Mouse (Mus musculus) bone marrow, adult 2 months (tissue): ENCODE data around the gene Abhd8. TPM values are rescaled to one million over a fixed set of nuclear protein-coding genes. Genes with fewer than 3 reads are reported as not detected.

Source experiments
- H3K27ac ChIP-seq: fragments of 200-500 bp; 2 replicates; pipeline ENCODE4 v1.5.1; 2012; ENCODE audit warnings: low read depth, mild to moderate bottlenecking, control low read depth, inconsistent platforms, low read length; ENCODE audit not compliant: control insufficient read depth, poor library complexity, insufficient read depth
- H3K4me1 ChIP-seq: fragments of 200-500 bp; 2 replicates; pipeline ENCODE4 v1.6.1; 2011; ENCODE audit warnings: low read length; ENCODE audit not compliant: control insufficient read depth, insufficient read depth
- H3K4me3 ChIP-seq: fragments of 200-500 bp; replicated peaks from 2 replicates; pipeline ENCODE3; 2011; ENCODE audit warnings: mild to moderate bottlenecking, low read depth, low read length, control low read depth; ENCODE audit not compliant: control insufficient read depth
- CTCF ChIP-seq: fragments of 200-500 bp; IDR thresholded peaks from 2 replicates; pipeline ENCODE4 v1.5.1; 2011; ENCODE audit warnings: low read length, control low read depth; ENCODE audit not compliant: control insufficient read depth, insufficient read depth
- POLR2A ChIP-seq: fragments of 200-500 bp; IDR thresholded peaks from 2 replicates; pipeline ENCODE4 v1.6.1; 2011; ENCODE audit warnings: low read depth, mild to moderate bottlenecking, control low read depth, low read length, borderline replicate concordance; ENCODE audit not compliant: control insufficient read depth
- WGBS: fragments of 180-500 bp; shearing (Covaris S2); methylation state at CpG from one replicate; pipeline ENCODE4 v1.1.7; 2018; 5-methylcytosine and 5-hydroxymethylcytosine counted together
- polyA plus RNA-seq: library from polyadenylated mRNA; stranded (reverse); fragments of >200 nt; gene quantifications from 2 replicates; pipeline ENCODE4 v1.2.4, GENCODE M21; 2011; ENCODE audit warnings: low replicate concordance; ENCODE audit not compliant: missing spikeins, insufficient read depth, insufficient read length

The Abhd8 gene
- polyA plus RNA-seq, 1 experiment: 9.1 TPM

DNA sequence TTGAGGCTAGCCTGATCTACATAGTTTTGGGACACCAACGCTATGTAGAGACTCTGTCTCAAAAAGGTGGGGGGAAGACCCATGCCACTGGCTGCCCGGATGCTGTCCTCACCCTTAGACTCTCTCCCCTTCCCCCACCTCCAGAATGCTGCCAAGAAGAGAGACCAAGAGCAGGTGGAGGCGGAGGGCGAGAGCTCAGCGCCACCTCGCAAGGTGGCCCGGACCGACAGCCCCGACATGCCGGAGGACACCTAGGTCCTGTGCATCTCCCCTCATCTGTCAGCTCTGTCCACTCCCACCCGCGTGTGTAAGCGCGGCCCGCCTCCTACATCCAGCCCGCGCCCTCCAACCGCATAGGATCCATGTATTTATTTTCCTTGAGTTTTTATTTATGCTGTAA is 10.9 kb upstream of the Abhd8 start:
- H3K4me1 ChIP-seq: no peaks in the 10 kb centered on the region; the same call in 1 of the 2 replicates
- H3K4me3 ChIP-seq: no peak overlapping the region
- 93% methylated on average over 18 of the region's 18 CpGs for WGBS
- TF ChIP-seq POLR2A (no peak), CTCF (no peak)
- H3K27ac ChIP-seq: no peak overlapping the region

DNA sequence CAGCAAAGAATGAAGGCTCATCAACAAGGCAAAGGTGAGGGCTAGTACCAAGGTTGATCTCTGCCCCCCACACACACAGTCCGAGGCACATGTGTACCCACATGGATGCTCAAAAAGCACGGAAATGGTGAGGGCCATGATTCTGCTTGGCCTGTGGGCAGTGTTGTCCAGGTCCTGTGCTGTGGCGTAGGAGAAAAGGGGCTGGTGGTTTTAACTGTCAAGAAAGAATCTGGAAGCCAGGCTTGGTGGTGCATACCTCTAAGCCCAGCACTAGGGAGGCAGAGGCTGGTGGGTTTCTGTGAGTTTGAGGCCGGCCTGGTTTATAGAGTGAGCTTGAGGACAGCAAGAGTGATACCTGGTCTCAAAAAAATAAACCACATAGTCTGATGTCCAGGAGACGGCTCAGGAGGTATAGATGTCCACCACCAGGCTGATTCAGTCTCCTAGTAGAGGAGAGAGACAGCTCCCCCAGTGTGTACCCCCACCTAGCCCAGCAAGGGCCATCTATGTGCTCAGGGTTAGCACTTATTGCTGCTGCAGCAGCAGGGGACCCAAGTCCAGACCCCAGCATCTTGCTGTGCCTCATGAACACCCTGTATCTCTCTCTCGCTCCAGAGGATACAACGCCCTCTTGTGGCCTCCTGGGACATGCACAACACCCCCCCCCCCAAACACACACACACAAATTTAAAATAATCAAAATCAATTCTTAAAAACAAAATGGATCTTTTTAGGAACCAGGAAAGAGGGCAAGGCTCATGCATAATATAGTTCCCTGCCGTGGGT is 9.3 kb upstream of the Abhd8 start:
- no peak for TF ChIP-seq POLR2A
- TF ChIP-seq CTCF: no peak
- Histone ChIP-seq H3K4me3 (no peak overlapping the region), H3K4me1 (no peaks in the 10 kb centered on the region; the same call in 1 of the 2 replicates), H3K27ac (no peak overlapping the region)
- whole genome bisulfite sequencing: 85% methylated on average over 8 of the region's 8 CpGs

DNA sequence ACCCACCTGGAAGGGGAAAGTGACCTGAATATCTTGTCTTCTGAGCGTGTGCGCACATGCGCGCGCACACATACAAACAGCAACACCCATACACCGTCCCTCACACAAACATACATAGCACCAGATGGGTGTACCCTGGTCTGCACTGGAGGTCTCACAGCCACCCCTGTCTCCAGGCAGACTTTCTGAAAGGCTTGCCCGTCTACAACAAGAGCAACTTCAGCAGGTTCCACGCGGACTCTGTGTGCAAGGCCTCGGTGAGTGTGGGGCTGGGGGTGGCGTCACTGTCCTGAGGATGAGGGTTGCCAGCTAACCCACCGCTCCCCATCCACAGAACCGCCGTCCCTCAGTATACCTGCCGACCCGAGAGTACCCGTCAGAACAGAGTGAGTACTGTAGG is 8.4 kb upstream of the Abhd8 start:
- 93% methylated on average over 17 of the region's 17 CpGs for WGBS
- no peak for TF ChIP-seq CTCF
- no peak for TF ChIP-seq POLR2A
- Histone ChIP-seq H3K4me3 (no peak overlapping the region), H3K4me1 (no peaks in the 10 kb centered on the region; the same call in 1 of the 2 replicates), H3K27ac (no peak overlapping the region)

DNA sequence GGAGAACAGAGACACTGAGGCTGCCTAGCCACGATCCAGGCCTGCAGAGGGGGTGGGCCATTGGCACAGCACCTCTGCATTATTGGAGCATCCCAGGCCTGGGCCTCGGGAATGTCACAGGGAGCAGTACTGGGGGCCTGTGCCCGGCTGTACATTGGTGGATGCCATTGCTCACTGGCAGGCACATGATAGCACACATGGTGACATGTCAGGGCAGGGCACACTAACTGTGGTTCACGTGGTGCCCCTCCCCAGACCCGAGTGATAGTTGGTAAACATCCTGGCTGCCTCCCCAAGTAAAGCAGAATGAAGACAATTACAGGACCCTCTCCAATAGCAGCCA is 7.4 kb upstream of the Abhd8 start:
- Histone ChIP-seq H3K4me3 (no peak overlapping the region), H3K27ac (no peak overlapping the region), H3K4me1 (no peaks in the 10 kb centered on the region; the same call in 1 of the 2 replicates)
- TF ChIP-seq CTCF (no peak), POLR2A (no peak)
- 74% methylated on average over 5 of the region's 5 CpGs for WGBS

- no peak for TF ChIP-seq POLR2A
- TF ChIP-seq CTCF: no peak
- 77% methylated on average over 3 of the region's 3 CpGs for WGBS
- H3K4me1 ChIP-seq: no peaks in the 10 kb centered on the region; the same call in 1 of the 2 replicates
- H3K4me3 ChIP-seq: peak overlapping the region; percentile 81
- no peak overlapping the region for H3K27ac ChIP-seq
These were observed 6.9 kb upstream of the Abhd8 start for GRCm38 (mm10) chr8:71470146-71470912.

- no peak for TF ChIP-seq CTCF
- no peak for TF ChIP-seq POLR2A
- H3K27ac ChIP-seq: 0 out of 2 replicates have a peak overlapping the region, but pooled peaks have one; percentile 29
- H3K4me1 ChIP-seq: no peaks in the 10 kb centered on the region; the same call in 1 of the 2 replicates
- H3K4me3 ChIP-seq: peak overlapping the region; percentile 81
- under 1% methylated on average over 23 of the region's 24 CpGs for WGBS
These were observed 6.0 kb upstream of the Abhd8 start for GRCm38 (mm10) chr8:71469411-71469810.

GRCm38 (mm10) chr8:71468916-71469315 is 5.5 kb upstream of the Abhd8 start, which contains the start of gene Dda1:
Dda1 (plus strand) TSS chr8:71469199.
- Histone ChIP-seq H3K4me1 (peaks cover 1% of the 10 kb centered on the region; the same call in 1 of the 2 replicates), H3K27ac (peak within 1 kb of the TSS; percentile 31; the same call in 1 of the 2 replicates), H3K4me3 (peak within 1 kb of the TSS; percentile 81)
- TF ChIP-seq CTCF (0 out of 2 replicates have a peak, but pooled peaks have one; percentile 4), POLR2A (peak; percentile 43; the same call in 1 of the 2 replicates)
- under 1% methylated on average over 52 of the region's 52 CpGs for WGBS

DNA sequence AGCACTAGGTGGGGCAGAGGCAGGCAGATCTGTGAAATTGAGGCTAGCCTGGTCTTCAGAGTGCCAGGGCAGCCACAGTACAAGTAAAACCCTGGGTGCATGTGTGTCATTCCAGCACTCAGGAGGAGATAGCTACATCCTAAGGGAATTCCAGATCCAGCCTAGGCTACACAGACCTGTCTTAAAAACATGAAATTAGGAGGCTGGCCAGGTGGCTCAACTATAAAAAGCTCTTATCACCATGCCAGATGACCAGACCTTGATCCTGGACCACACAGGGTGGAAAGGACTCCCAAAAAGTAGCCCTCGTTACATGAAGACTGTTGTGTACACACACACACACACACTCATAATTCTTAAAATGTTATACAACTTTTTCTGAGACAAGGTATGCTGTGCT is 4.5 kb upstream of the Abhd8 start:
- Histone ChIP-seq H3K4me3 (no peak overlapping the region), H3K4me1 (peaks cover 2% of the 10 kb centered on the region; the same call in 1 of the 2 replicates), H3K27ac (no peak overlapping the region)
- TF ChIP-seq CTCF (no peak), POLR2A (no peak)
- WGBS: 85% methylated on average over 1 of the region's 1 CpGs
